Mouse (Mus musculus) cerebellum, adult (tissue): Measurements from ENCODE around the gene Slc13a4.

Experiments
- ATAC-seq: cut with Nextera tagmentation; 2 replicates; pipeline ENCODE4 v1.9.2; 2017; ENCODE audit warnings: mild to moderate bottlenecking, moderate library complexity, mixed read lengths; ENCODE audit not compliant: insufficient number of reproducible peaks, low FRiP score, low TSS enrichment

Slc13a4 gene

DNA sequence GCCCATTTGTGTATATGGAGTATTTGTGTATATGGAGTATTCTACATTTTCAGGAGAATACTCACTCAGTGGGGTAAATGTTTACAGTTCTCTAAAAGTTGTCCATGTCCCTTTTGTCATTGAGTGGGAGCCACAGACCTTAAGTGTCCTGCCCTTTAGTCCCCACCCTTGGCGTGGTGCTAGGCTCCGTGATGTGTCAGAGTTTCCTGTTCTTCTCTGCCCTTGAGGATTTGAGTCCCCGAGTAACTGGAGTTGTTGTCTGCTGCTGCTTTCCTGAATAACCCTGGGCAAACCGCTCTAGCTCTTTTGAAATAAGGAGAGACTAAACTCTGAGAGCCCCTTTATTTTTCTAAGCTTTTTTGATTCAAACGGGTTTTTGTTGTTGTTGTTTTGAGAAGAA is 48.4 kb downstream of the Slc13a4 start:
- no peak for ATAC-seq

GRCm38 (mm10) chr6:35258922-35259321 is 49.0 kb downstream of the Slc13a4 start:
- no peak for ATAC-seq

DNA sequence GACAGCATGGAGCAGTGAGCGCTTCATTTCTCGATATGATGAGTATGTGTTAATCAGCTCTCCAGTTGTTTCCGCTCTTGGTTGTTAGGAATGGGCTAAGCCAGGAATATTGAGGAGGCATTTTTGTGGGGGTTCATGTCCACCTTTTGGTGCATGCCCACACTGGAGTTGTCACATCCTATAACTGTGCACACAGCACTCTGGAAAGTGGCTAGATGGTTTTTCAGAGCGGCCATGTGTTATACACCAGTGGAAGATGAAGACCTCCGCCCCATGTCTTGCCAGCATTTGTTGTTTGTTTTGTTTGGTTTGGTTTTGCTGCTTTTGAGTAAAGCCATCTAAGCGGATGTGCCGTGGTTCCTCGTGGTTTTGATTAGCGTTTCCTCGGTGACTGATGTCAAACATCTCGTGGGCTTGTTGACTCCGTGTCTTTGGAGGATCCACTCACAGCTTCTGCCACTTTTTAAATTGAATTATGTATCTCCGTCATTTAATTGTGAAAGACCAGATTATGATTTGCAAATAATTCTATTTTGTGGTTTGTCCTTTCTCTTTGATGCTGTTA is 50.2 kb downstream of the Slc13a4 start:
- no peak for ATAC-seq

DNA sequence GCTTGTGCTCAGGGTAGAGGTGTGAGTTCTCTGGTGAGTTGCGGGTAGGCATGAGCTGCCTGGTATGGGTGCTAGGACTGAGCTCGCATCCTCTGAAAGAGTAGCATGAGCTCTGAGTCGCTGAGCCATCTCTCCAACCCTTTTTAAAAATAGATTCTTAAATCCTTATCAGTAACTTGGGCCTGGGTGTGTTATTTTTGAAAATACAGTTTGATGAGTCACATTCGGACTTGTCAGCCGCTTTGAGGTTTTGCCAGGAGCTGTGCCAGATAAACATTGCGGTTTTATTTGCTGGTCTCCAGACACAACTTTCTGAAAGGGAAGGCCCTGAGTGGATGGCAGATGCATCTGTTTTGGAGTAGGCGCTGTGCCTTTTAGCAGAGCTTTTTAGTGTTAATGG is 51.2 kb downstream of the Slc13a4 start:
- no peak for ATAC-seq

- no peak for ATAC-seq
These were observed 52.9 kb downstream of the Slc13a4 start for GRCm38 (mm10) chr6:35255017-35255416.

GRCm38 (mm10) chr6:35254136-35254904 is 53.6 kb downstream of the Slc13a4 start:
- no peak for ATAC-seq

GRCm38 (mm10) chr6:35253474-35253873 is 54.5 kb downstream of the Slc13a4 start:
- no peak for ATAC-seq

GRCm38 (mm10) chr6:35252477-35253346 is 55.2 kb downstream of the Slc13a4 start:
- ATAC-seq: peak; percentile 87

GRCm38 (mm10) chr6:35251807-35252476 is 56.0 kb downstream of the Slc13a4 start:
- ATAC-seq: 0 out of 2 replicates have a peak, but pooled peaks have one; percentile 1

GRCm38 (mm10) chr6:35245086-35245485 is 62.8 kb downstream of the Slc13a4 start:
- 0 out of 2 replicates have a peak, but pooled peaks have one; percentile 26 for ATAC-seq

- ATAC-seq: no peak
These were observed 63.9 kb downstream of the Slc13a4 start for GRCm38 (mm10) chr6:35243989-35244388.

- no peak for ATAC-seq
These were observed 64.7 kb downstream of the Slc13a4 start for GRCm38 (mm10) chr6:35243252-35243651.

GRCm38 (mm10) chr6:35236108-35236785 is 71.7 kb downstream of the Slc13a4 start:
- ATAC-seq: no peak

- ATAC-seq: no peak
These were observed 78.5 kb downstream of the Slc13a4 start for GRCm38 (mm10) chr6:35229415-35229814.

- no peak for ATAC-seq
These were observed 82.2 kb downstream of the Slc13a4 start for GRCm38 (mm10) chr6:35225696-35226095.
